Mouse (Mus musculus) ovary, postnatal 14 days (tissue): ENCODE results near the gene Angptl6.

Experiments
- DNase-seq: peaks from one replicate; pipeline ENCODE4 v3.0.0; 2022; ENCODE audit warnings: low spot score

Gene Angptl6

DNA sequence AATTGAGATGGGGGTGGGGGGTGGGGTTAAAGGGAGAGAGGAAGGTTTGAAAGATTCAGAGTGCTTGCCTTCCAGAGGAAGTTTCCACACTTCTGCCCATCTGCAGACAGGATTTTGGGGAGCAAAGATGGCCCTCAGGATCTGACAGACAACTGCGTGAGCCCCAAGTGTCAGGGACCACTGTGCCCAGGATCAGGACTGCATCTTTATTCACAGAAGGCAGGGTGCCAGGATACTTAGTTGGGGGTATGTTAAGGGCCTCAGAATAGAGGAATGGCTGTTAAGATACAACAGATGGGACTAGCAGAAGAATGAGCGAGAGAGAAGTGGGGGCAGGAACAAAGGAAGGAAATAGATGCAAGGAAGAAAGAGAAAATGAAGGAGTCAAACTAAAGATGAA lies 7.0 kb upstream of the Angptl6 start:
- no peak for DNase-seq

DNA sequence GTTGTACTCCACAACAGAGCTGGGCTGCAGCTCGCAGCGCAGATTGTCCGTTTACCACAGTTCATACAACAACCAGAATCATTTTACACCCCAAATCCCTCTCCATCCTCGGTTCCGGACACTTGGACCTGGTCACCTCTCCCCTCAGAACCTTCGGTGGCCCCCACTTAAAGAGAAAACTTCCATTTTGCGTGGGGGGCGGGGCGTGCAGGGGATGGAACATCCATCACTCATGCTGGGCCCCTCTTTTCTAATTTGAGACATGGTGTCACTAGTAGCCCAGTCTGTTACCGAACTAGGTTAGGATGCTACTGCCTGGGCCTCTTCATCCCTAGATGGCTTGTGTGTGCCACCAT lies 839 bp downstream of the Angptl6 start:
- no peak for DNase-seq

DNA sequence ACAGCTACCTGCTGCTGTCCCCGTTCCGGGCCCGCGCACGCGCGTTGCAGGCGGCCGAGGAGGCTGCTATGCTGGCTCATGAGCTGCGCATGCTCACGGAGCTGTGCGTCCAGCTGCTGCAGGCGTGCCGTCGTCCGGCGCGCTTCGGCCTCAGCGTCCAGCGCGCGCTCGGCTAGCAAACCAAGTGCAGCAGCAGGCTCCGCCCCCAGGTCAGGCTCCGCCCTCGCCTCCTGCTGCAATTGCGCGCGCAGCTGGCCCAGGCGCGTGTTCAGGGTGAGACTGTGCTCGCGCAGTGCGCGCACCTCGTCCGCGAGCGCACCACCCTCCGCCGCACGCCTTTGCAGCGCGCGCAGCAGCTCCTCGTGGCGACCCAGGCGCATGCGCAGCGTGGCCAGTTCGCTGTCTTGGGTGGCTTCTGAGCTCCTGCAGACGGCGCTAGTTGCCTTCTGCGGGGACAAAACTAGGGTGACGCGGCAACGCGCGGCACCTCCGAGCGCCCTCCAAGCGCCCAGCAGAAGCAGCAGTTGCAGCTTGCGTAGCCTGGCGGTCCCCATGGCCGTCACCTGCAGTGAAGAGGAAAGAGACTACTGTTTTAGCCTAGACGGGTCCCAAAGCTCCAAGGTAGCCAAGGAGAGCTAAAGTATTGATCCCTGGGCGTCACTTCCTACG lies 1.4 kb downstream of the Angptl6 start:
- DNase-seq: peak; percentile 99

DNA sequence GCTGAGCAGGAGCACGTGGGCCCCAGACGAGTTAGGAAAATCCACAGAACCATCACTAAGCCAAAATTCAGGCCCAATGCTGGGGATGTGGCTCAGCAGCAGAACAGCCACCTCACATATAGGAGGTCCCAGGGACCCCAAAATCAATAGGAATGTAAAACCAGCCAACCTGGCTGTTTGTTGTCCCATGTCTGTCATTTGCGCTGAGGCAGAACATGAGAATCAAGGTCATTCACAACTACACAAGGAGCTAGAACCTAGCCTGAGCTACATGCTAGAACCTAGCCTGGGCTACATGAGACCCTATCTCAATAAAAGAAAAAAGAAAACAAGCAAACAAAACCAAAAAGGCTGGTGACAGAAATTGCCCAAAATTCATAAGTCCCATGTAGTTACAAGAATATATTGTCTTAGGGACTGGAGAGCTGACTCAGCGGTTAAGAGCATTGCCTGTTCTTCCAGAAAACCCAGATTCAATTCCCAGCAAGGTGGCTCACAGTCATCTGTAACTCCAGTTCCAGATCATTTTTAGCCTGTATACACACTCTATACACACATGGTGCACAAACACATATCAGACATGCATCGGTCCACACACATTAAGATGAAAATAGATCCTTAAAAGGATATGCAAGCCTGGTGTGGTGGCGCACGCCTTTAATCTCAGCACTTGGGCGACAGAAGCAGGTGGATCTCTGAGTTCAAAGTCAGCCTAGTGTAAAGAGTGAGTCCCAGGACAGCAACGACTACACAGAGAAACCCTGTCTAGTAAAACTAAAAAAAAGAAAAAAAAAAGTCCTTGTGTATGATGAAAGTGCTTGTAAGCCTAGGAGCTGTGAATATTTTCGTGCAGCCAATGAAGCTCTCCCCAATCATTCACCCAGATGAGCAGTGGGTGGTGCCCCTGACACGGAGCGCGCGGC lies 2.1 kb downstream of the Angptl6 start:
- DNase-seq: no peak

DNA sequence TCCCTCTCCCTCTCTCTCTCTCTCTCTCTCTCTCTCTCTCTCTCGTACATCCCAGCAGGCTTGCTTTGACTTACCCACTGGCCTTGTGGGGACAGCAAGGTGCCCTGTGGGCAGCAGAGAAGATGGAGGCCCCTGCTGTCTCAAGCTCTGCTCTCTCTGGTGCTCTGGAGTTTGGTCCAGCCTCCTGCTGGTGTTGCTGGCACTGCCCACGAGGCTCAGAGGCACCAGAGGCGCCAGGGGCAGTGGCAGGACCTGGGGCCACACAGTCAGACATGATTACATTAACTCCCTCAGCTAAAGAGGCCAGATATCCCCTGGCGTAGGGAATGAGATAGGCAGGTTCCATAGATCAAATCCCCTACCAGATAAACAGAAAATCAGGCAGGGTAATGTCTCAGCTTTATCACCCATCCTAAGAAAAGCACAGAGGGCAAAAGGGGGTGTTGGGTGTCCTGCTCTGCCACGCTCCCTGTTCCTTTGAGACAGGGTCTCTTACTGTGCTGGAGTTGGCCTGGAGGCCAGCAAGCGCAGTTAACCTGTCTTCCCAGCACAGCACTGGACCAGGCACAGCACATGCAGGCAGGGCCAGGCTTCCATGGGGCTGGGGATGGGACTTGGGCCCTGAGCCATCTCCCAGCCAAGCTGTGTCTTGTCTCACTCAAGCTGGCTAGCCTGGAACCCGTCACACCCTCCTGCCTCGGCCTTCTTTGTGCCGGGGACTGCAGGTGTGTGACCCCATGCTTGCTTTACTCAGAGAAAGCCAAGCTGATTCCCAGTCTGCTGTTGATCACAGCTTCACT lies 3.0 kb downstream of the Angptl6 start:
- DNase-seq: no peak

DNA sequence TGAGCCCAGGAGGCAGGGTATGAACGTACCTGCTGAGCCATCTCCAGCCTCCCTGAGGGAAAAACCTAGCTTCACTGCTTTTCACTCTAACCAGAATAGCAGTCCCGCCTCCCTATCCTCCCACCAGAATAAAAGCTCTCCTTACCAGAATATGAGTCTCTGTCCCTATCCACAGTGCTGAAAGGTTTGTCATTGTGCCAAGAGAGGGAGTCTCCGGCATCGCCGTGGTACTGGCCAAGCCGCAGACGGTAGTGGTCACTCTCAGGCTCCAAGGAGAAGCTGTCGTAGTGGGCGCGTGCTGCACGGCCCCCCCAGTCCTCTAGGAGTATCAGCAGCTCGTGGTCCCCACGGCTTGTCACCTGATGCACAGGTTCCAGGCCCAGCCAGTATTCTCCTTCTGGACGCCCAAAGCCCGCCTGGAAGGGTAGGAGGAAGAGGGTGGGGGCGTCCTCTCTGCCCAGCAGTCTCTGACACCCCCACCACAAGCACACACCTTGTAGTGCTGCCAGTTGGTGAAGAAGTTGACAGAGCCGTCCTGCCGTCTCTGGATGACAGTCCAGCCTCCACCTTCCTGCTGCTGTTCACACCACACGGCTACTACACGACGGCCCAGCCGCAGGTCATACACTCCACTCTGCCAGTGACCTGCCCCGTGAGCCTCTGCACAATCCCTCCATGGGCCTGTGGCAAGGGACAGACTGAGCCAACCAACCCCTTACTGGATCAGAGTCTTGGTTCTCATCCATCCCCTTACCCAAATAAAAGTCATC lies 4.3 kb downstream of the Angptl6 start:
- DNase-seq: no peak

DNA sequence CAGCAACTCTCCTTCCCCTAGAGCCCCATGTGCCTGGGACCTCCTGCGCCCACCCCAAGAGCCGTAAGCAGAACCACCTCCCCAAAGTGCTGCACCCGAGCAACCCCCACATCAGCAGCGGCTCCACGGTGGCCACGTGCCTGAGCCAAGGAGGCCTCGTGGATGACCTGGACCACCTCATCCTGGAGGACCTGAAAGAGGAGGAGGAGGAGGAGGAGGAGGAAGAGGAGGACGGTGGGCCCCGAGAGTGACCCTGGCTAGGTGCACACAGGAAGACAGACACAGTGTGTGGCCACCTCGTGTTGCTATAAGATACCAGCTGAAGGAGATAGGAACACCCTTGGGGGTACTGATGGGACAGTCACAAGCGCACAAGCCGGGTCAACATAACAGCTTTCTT lies 6.0 kb downstream of the Angptl6 start:
- no peak for DNase-seq

DNA sequence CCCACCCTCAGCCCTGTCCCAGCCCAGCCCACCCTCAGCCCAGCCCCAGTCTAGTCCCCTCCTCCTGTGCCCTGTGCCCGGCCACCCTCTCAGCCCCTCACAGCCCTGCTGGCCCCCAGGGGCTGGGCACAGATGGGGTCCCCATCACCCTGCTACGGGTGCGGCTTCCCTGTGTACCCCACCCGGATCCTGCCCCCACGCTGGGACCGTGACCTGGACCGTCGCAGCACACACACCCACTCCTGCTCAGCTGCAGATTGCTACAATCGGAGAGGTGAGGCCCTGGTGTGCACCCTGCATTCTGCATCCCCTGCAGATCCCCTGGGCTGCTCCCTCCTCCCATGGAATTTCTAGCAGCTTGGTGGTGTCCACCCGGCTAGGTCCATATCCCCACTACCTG lies 6.5 kb downstream of the Angptl6 start:
- DNase-seq: no peak

DNA sequence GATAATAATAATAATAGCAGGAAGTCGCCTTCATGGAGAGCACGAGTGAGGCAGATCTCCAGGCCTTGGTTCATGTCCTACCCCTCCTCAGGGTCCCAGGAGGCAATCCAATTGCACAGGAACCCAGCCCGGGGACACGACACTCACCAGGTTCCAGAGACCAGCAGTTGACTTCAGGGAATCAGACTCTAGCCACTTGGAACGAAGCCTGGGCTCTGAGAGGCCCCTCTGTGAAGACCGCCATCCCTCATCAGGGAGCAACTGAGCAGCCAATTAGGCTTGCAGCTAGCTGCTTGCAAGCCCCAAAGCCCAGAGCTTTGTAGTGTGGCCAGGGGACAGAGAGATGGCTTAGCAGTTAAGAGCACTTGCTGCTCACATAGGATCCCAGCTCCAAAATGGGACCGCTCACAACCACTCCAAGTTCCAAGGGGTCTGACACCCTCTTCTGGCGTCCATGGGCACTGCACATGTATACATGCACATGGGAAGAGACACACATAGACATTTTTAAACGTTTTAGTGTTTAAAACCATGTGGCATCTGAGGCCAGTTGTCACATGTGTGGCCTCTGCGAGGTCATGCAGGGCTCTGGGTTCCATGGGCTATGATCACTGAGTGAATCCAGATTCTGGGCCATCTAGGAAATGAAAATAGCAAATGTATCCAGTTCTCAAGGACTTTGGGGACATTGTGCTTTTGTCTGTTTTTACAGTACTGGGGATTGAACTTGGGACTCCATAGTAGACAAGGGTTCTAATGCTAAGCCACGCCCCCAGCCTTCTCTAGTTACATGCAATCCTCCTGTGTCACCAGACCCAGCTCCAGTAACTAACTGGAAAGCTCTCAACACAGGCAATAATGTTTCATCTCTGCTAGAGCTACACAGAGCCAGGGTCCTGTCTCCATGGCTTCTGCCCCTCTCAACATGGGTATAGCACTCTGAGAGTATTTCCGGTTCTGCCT lies 9.0 kb downstream of the Angptl6 start:
- DNase-seq: no peak

DNA sequence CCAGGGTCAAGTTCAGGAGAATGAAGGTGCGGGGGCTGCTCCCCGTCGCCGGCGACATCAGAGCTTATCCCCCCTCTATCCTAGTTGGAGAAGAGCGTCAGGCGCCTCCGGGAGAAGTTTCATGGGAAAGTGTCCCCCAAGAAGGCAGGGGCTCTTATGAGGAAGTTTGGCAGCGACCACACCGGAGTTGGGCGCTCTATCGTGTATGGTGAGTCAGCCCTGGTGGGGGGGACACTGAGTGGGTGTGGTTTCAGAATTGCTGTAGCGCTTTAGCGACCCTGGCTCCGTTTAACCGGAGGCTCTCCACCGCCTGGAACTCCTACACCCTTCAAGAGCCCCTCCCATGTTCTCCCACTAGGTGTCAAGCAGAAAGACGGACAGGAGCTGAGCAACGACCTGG lies 10.3 kb downstream of the Angptl6 start:
- no peak for DNase-seq

DNA sequence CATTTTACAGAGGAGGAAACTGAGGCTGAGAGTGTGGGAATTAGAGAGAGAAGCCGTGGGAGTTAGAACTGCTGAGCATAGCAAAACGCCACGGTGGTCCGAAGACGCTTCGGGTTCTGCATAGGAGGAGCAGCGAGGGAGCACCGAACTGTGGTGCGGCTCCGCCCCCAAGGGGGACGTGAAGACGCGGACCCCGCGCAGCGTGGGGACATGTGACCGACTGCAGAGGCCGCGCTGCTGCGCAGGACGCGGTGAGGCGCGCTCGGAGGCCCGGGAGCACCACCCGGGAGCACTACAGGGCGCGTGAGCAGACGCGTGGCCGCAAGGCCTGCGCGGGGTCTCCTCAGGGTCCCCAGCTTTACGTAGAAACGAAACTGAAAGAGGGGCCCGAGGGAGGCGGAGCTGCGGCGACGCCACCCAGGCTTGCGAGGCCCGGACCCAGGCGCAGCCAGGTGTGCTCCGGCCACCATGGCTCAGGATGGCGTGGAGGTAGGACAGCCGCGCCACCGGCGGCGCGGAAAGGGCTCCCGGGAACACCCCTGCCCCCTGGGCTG lies 11.0 kb downstream of the Angptl6 start, which contains the start of gene A230050P20Rik:
A230050P20Rik (plus strand) TSS at position 195 of the 554 bp plus-strand sequence.
- DNase-seq: no peak

DNA sequence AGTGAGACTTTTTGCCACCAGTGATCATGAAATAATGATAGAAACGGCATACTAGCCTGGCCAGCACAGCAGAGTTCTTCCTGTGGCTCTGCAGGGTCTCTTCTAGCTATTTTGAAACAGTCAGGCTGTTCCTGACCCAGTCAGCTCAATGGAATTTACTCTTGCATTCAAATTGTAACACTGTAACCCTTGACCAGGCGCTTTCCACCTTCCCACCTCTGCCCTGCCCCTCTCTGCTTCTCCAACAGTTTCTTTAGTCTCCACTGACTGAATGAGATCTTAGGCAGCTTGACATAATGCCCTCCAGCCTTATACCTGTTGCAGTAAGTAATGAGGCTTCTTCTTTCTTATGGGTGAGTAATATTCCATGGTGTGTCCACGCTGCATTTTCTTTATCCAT lies 12.6 kb downstream of the Angptl6 start:
- no peak for DNase-seq

DNA sequence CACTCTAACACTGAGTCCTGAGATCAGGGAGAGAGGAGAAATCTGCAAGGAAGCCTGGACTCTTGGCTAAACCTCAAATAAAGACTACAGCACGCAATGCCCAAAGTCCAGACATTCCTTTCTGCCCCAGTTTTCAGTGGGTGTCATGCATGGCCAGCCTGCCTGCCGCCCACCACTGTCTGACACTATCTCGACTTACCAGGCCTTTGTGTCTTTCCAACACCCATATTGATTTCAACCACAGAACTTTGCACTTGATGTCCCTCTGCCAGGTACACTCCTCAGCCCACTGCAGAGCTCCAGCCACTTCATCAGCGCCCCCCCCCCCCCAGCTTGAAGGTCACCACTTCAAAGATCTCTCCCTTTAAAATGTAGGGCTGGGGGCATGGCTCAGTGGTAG lies 17.3 kb downstream of the Angptl6 start:
- no peak for DNase-seq

DNA sequence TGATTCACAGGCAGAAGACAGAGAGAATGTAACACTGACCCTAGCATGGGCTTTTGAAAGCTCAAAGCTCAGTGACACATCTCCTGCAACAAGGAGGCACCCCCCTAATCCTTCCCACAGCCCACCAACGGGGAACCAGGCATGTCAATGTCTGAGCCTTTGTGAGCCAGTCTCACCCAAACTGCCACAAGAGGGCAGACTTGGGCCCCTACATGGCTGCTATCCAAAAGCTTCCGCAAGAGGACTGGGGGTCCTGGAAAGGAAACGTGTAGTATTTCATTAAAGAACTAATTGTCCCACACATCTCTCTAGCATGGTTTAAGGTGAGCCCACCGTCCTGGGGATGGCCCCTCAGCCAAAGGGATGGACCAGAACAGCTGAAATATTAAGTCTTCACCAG lies 17.7 kb downstream of the Angptl6 start:
- no peak for DNase-seq

DNA sequence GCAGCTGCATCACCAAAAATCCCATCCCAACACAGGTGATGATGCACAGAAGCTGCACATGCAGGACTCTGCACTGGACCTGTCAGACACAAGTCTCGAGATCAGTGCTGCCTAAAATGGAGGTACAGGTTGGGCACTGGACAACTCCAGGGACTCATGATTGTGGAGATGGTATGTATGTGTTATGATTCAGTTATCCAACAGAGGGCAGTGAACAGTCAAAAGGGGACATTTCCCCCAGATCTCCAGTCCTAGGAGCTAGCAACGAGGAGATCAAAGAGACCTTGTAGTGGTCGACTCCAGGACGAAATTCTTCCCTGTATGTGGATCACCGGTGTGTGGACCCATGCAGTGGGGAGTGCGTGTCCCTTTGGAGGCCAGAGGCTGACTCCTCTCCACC lies 19.6 kb downstream of the Angptl6 start:
- DNase-seq: no peak

DNA sequence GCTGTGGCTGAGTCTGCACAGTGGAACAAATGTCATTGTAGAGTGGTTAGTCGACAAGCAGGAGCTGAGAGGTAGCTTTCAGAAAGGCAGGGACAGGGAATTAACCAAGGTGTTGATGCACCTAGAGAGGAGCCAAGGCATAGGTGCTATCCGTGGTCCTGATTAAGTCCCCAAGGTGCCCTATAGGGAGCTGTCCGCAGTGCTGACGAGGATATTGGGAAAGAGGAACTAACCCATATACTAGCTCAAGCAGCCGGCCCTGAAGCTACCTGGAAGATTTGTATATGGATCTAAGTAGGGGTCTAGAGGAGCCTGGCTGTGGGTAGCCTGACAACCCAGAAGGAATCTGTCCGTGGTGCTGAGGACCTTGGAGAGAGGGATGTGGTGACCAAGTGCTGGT lies 22.4 kb downstream of the Angptl6 start:
- no peak for DNase-seq

DNA sequence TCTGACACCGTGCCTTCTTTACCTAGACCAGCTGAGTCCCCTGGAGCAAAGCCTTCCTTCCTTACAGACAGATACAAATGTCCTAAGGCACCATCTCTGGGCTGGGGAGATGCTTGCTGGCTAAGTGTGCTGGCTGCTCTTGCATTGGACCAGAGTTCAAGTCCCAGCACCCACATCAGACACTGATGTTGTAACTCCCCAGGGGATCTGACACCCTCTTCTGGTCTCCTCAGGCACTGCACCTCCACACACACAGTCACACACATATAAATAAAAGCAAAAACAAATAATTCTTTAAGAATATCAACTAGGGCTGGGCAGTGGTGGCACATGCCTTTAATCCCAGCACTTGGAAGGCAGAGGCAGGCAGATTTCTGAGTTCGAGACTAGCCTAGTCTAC lies 29.3 kb downstream of the Angptl6 start:
- no peak for DNase-seq

DNA sequence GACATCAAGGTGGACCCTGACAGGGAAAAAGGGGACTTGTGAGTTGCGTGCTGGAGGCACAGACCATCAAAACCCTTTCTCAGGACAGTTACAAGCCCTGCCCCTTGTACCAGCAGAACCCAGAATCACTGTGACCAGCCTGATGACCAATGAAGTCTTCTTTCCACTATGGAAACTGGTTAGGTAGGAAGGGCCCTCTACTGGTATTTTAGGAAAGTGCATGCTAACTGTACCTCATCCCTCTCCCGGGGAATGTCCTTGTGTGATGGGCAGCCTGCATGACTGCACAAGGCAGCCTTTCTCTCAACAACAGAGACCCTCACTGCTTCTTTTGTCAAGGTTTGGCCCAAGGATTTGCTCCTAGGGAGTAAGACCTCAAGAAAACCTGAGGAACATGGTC lies 36.9 kb downstream of the Angptl6 start:
- peak; percentile 13 for DNase-seq

DNA sequence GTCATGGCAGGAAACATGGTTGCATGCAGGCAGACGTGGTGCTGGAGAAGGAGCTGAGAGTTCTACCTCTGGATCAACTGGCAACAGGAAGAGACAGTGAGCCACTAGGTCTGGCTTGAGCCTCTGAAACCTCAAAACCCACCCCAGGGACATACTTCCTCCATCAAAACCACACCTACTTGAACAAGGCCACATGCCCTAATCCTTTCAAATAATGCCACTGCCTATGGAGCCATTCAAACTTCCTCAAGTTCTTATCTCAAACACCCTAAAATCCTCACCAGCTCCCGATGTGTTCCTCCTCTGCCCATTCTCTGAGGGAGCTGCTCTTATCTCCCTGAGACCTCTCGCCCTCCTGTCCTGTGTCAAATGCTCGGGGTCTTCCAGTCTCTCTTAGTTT lies 37.3 kb downstream of the Angptl6 start:
- DNase-seq: no peak

DNA sequence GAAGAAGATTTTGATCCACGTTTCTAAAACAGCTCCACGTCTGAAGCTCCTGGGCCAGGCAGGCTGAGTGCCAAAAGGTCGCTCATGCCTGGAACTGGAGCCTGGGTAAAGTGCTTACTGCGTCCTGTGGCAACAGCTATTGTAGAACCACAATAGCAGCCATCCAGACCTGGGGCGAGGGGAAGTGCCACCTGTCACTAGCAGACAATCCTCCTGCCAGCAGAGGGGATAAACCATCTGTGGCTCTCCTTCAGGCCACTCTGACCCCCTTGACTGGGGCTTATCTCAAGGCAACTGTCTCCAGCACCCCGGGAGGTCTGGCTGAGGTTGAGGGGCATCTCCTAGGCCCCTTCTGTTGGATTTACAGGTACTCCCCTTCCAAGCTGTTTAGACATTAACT lies 40.6 kb downstream of the Angptl6 start:
- DNase-seq: no peak
